Mouse (Mus musculus): ENCODE results near the gene Gm9837. TPM values are rescaled to one million over a fixed set of nuclear protein-coding genes. Genes with fewer than 3 reads are reported as not detected.
"Not testable (repeated sequence)": the region's sequence is repeated elsewhere in the genome, so short reads cannot be mapped to it uniquely, and the experiment has no call there.

Gene Gm9837
- polyA plus RNA-seq, 1 experiment: not detected

- no peak for DNase-seq (ENCODE audit: extremely low spot score in 1 of 2, low spot score in 1 of 2)
These were observed 42.1 kb downstream of the Gm9837 start for GRCm38 (mm10) chr11:53427993-53428715.

- DNase-seq (ENCODE audit: extremely low spot score in 1 of 2, low spot score in 1 of 2): not testable (repeated sequence)
These were observed 43.4 kb downstream of the Gm9837 start for GRCm38 (mm10) chr11:53426914-53427313.

- DNase-seq (ENCODE audit: extremely low spot score in 1 of 2, low spot score in 1 of 2): no peak
These were observed 44.5 kb downstream of the Gm9837 start for GRCm38 (mm10) chr11:53425711-53426255.

- DNase-seq (ENCODE audit: extremely low spot score in 1 of 2, low spot score in 1 of 2): no peak
These were observed 45.0 kb downstream of the Gm9837 start for GRCm38 (mm10) chr11:53425251-53425650.

GRCm38 (mm10) chr11:53424826-53425225 is 45.5 kb downstream of the Gm9837 start:
- DNase-seq (ENCODE audit: extremely low spot score in 1 of 2, low spot score in 1 of 2): no peak

- DNase-seq (ENCODE audit: extremely low spot score in 1 of 2, low spot score in 1 of 2): no peak
These were observed 47.2 kb downstream of the Gm9837 start, which contains the start of gene Leap2 for GRCm38 (mm10) chr11:53423036-53423435. Gene Leap2, minus strand, starts transcription at chr11:53423170.

Other genes starting within 250 kb of the Gm9837 start
- 82.5 and 92.5 TPM in 2 replicates for gene Hspa4, start 170.0 kb downstream of the Gm9837 start, polyA plus RNA-seq (2012; rRNA removed)
- 10.9 and 11.0 TPM in 2 replicates for gene Zcchc10, start 145.8 kb downstream of the Gm9837 start, polyA plus RNA-seq (2012; rRNA removed)
- gene Aff4, start 119.6 kb downstream of the Gm9837 start, polyA plus RNA-seq (2012; rRNA removed): 42.9 and 48.5 TPM in 2 replicates
- gene Leap2, start 47.3 kb downstream of the Gm9837 start, polyA plus RNA-seq (2012; rRNA removed): not detected in 2 replicates
- gene Uqcrq, start 39.6 kb downstream of the Gm9837 start, polyA plus RNA-seq (2012; rRNA removed): 372 and 396 TPM in 2 replicates
- 1.8 and 1.9 TPM in 2 replicates for gene Gdf9, start 39.5 kb downstream of the Gm9837 start, polyA plus RNA-seq (2012; rRNA removed)
- gene Gm10447, start 13.4 kb downstream of the Gm9837 start, polyA plus RNA-seq (2012; rRNA removed): 0.08 and 0.10 TPM in 2 replicates
- gene Shroom1, start 13.3 kb downstream of the Gm9837 start, polyA plus RNA-seq (2012; rRNA removed): 7.4 and 8.1 TPM in 2 replicates
- gene Gm9945, start 9.7 kb upstream of the Gm9837 start, polyA plus RNA-seq (2012; rRNA removed): 0.42 and 0.46 TPM in 2 replicates
- 42.7 and 43.3 TPM in 2 replicates for gene Sowaha, start 9.8 kb upstream of the Gm9837 start, polyA plus RNA-seq (2012; rRNA removed)
- 271 and 280 TPM in 2 replicates for gene Sept8, start 48.8 kb upstream of the Gm9837 start, polyA plus RNA-seq (2012; rRNA removed)
- gene Kif3a, start 96.9 kb upstream of the Gm9837 start, polyA plus RNA-seq (2012; rRNA removed): 97.5 and 104 TPM in 2 replicates
- gene Il4, start 148.2 kb upstream of the Gm9837 start, polyA plus RNA-seq (2012; rRNA removed): not detected in 2 replicates
- gene Il13, start 164.2 kb upstream of the Gm9837 start, polyA plus RNA-seq (2012; rRNA removed): not detected in 2 replicates
- 6.9 and 7.1 TPM in 2 replicates for gene Rad50, start 236.8 kb upstream of the Gm9837 start, polyA plus RNA-seq (2012; rRNA removed)

Measured in frontal cortex, adult 2 months (tissue).